Mouse (Mus musculus): ENCODE results near the gene Syt8. TPM values are rescaled to one million over a fixed set of nuclear protein-coding genes. Genes with fewer than 3 reads are reported as not detected.

Gene Syt8
- total RNA-seq, 2 experiments from 2014 or later = not detected

- no peak for DNase-seq
- intact Hi-C loops (cut with DNase I) = loop anchor here (5.0 kb wide), 2 partner anchors 95 to 230 kb away; no protein-coding TSS in a partner anchor
These were observed 7.6 kb downstream of the Syt8 start for GRCm38 (mm10) chr7:142442081-142442907.

GRCm38 (mm10) chr7:142442908-142443420, 8.3 kb downstream of the Syt8 start:
- intact Hi-C loops (cut with DNase I) = loop anchor here (5.0 kb wide), 2 partner anchors 94 to 229 kb away; no protein-coding TSS in a partner anchor
- DNase-seq = no peak

DNA sequence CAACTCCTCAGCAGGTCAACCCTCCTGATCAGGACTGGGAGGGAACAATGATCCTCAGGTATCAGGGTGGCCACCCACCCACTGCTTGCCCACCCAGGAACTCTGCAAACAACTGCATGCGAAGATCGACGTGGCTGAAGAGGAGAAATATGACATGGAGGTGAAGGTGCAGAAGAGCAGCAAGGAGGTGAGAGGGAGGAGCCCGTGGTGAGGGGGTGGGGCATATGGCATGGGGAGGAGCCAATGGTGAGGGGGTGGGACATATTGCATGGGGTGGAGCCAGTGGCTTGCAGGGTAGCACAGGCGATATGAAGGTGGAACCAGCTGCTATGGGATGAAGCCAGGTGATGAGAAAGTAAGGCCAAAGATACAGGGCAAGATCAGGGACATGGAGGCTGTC, 8.8 kb downstream of the Syt8 start:
- intact Hi-C loops (cut with DNase I) = loop anchor here (5.0 kb wide), 2 partner anchors 94 to 229 kb away; no protein-coding TSS in a partner anchor
- DNase-seq = no peak

DNA sequence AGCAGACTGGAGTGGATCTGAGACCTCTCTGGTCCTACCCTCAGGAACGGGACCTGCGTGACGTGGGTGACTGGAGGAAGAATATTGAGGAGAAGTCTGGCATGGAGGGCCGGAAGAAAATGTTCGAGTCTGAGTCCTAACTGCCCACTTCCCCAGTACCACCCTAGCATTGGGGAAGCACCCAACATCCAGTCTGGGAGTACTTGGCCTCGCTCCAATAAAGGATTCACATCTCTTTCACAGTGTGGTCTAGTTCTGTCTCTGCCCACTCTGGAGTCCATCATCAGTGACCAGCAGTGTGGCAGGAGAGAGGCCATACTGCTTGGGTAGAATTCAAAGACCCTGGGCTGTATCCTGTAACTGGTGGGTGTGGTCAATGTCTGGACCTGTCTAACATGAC, 9.5 kb downstream of the Syt8 start:
- DNase-seq = no peak
- intact Hi-C loops (cut with DNase I) = loop anchor here (5.0 kb wide), 2 partner anchors 93 to 228 kb away; no protein-coding TSS in a partner anchor

- no peak for DNase-seq
- intact Hi-C loops (cut with DNase I) = no loop called here
These were observed 10.7 kb downstream of the Syt8 start for GRCm38 (mm10) chr7:142445324-142445723.

DNA sequence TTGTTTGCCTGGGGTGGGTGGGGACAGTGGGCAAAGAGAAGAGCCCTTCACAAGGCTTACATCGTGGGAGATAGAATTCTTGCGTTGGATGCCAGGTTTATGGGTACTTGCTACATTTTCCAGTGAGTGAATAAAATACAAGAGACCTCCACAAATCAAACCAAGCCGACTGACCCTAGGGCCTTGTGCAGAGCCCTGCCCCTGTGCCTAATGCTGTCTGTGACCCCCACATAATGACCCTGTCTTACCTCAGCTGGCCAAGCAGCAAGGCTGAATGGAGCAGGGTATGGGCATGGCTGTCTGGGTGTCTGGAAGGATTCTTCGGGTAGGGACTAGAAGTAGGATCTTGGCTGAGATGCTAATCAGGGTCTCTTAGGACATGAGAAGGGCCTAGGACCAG, 11.6 kb downstream of the Syt8 start:
- intact Hi-C loops (cut with DNase I) = no loop called here
- no peak for DNase-seq

GRCm38 (mm10) chr7:142449038-142449617, 14.5 kb downstream of the Syt8 start:
- no peak for DNase-seq
- intact Hi-C loops (cut with DNase I) = no loop called here

- intact Hi-C loops (cut with DNase I) = no loop called here
- no peak for DNase-seq
These were observed 20.1 kb downstream of the Syt8 start for GRCm38 (mm10) chr7:142454706-142455105.

- DNase-seq = no peak
- intact Hi-C loops (cut with DNase I) = no loop called here
These were observed 20.6 kb downstream of the Syt8 start for GRCm38 (mm10) chr7:142455251-142455650.

DNA sequence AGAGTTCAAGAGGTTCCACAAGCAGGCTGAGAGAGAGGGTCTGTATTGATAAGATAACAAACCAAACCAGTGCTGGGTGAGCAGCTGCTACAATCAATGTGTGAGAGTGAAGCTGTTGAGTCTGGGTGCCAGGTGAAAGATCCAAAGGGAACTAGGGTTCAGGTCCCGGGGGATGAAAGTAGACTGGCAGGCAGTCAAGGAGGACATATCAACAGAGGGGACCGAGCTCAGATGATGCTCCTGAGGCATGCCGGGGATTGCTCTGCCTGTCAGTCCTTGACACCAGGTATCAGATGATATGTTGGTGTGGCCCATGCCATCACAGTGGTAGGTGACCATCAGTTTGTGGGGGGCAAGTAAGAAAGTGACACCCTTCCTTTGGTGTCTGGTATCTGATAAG, 22.2 kb downstream of the Syt8 start:
- intact Hi-C loops (cut with DNase I) = no loop called here
- peak in 1 of 2 experiments; percentile 24 for DNase-seq

GRCm38 (mm10) chr7:142457227-142457811, 22.7 kb downstream of the Syt8 start:
- intact Hi-C loops (cut with DNase I) = no loop called here
- DNase-seq = peak in 1 of 2 experiments; percentile 57

- peak in 1 of 2 experiments; percentile 25 for DNase-seq
- intact Hi-C loops (cut with DNase I) = no loop called here
These were observed 23.4 kb downstream of the Syt8 start for GRCm38 (mm10) chr7:142458026-142458425.

DNA sequence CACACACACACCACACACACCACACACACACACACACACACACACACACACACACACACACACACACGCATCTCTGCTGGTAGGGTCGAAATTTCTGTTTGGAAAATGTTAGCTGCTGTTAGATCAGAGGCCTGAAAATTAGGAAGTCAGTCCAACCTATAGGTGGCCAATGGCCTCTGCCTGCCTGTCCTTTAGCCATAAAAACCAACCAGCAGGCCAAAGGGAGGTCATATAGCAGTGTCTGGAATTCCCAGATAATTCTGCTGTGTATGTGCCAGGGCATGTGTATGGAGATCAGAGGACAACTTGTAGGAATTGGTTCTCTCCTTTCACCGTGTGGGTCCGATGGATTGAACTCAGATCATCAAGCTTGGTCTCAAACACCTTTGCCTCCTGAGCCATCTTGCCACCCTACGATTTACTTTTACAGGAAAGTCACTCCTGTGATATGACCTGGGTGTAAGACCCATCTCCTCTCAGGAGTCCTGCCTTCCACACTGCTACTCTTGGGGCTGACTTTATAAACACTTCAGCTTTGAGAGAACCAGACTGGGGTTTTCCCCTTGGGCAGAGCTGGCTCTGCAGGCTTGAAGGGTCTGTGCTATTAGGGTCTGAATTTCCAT, 24.1 kb downstream of the Syt8 start:
- DNase-seq = peak in 1 of 2 experiments; percentile 15
- intact Hi-C loops (cut with DNase I) = no loop called here

GRCm38 (mm10) chr7:142459299-142459691, 24.6 kb downstream of the Syt8 start:
- intact Hi-C loops (cut with DNase I) = no loop called here
- DNase-seq = peak in 1 of 2 experiments; percentile 52

DNA sequence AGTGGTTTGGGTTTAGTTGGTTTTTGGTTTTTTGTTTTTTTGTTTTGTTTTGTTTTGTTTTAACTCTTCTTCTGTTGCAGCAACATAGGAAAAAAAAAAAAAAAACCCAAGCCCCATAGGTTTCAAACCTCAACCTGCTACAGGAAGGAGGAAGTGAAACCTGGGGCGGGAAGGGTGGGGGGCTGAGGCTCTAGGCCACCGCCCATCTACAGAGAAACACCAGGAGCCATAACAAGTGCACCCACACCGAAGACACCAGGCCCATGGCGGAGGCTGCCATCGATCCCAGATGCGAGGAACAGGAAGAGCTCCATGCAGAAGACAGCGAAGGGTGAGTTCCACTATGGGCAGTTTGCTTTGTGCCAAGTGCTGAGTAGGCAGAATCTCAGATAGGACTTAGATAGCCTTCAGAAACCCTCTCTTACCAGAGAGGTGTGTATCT, 26.0 kb downstream of the Syt8 start, which contains the start of gene Lsp1:
Gene Lsp1, plus strand, starts transcription at position 174 of the 442 bp plus-strand sequence.
- no peak for DNase-seq
- intact Hi-C loops (cut with DNase I) = no loop called here

DNA sequence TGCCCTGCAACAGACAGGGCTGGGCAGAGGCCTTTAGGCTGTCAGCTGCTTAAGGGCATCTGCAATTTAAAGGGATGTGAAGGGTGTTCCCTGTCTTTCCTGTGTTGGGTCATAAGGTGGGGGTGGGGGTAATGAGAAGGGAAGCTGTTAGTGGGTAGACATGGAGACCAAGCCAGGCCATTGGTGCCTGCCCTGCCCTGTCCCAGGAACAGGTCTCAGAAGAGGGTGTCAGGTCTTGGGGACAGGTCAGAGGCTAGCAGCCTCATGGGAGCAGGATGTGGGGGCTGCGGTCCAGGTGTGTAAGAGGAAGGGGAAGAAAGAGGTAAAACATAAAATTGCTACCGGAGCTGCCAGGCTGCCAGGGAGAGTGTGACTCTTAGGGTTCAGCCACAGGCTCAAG, 26.8 kb downstream of the Syt8 start:
- intact Hi-C loops (cut with DNase I) = no loop called here
- DNase-seq = no peak

DNA sequence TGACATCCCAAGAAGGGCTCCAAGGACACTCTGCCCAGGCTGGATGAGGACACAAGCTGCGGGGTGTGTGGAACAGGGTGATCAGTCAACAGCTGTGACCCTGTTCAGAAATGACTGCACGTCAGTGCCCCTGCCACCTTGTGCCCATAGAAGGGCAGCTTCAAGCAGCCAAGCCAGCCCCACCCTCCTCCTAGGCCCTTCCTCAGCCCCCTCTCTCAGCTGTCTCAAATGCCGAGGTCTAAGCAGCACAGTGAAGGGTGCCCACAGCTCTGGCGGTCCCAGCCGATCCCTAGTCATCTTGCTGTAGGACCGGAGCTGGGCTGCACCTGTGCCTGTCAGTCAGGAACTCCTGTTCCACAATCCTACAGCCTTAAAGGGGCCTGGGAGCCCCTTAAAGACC, 27.5 kb downstream of the Syt8 start:
- intact Hi-C loops (cut with DNase I) = no loop called here
- peak in 1 of 2 experiments; percentile 16 for DNase-seq

DNA sequence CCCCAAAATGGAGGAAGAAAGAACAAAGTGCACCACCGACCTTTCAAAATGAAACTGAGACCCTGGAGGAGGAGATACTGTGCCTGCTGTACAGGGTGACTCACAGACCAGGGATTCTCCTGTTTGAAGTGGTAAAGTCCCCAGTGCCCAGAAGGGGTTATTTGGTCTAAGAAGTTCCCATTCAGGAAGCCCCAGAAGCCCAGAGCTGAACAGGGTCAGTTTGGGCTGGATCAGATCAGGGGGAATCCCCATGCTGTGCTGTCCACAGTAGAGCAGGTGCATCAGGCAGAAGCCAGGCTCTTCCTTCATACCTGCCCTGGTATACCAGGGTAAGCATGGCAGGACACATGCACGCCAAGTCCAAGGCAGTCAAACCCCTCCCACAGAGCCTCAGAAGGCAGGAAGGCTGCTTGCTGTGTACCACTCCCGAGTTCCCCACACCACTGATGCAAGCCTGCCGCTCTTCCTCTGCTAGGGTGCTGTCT, 28.0 kb downstream of the Syt8 start:
- DNase-seq = no peak
- intact Hi-C loops (cut with DNase I) = no loop called here

DNA sequence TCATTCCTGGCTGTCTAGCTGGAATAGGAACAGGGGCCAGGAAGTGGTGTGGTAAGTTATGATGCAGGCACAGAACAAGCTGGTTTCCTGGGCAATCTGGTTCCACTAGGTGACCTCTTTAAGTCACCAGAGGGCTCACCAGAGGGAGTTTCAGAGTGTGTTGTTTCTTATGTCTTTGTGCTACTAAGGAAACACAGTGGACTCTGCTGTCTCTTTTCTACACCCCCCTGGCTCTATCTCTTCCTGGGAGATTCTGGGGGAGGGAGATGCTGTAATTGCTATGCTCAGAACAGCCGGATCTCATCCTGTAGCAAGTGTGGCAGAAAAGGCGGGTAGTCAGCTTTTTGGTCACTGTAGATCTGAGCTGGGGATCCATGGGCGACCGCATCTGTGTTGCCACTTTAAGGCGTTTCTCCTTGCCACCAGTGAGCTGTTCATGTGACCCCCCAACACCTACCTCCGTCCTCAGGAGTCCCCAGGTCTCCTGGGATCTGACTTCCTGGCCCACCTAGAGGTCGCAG, 35.6 kb downstream of the Syt8 start:
- intact Hi-C loops (cut with DNase I) = no loop called here
- peak in 1 of 2 experiments; percentile 36 for DNase-seq

GRCm38 (mm10) chr7:142470808-142471413, 36.3 kb downstream of the Syt8 start:
- peak; percentile 74 to 83 for DNase-seq
- intact Hi-C loops (cut with DNase I) = no loop called here
